In genomic region chr16:10989896-10990295, GRCm38 (mm10) we compare ENCODE assay signal across 10 mouse cellular contexts.
DNase-seq lines count a peak whose midpoint lies in the region; ATAC-seq and TF ChIP-seq lines count a peak whose summit lies in the region.
"Had no signal": no experiment of that assay in that cellular context is flagged by ENCODE, and none has a peak within 500 bp of the region (broad histone marks: within the 10 kb centered on the region; RNA-seq: fewer than 3 reads in every experiment).

No protein-coding gene starts in this region.

- no peak for TF ChIP-seq EP300 in MEL (IDR thresholded peaks at IDR 0.05; ENCODE audit: low read depth in 1 of 2, low read length in 2 of 2)
- no peak for TF ChIP-seq EP300 in lung, postnatal 0 days (IDR thresholded peaks at IDR 0.05)

- no peak overlapping the region for H3K27ac ChIP-seq in MEL (ENCODE audit: control insufficient read depth, low read depth, low read length)
- no peak overlapping the region for H3K27ac ChIP-seq in lung, postnatal 0 days (ENCODE audit: low read length)
- no peak overlapping the region for H3K27ac ChIP-seq in midbrain, embryonic 16.5 days (ENCODE audit: low read length)
- H3K27ac ChIP-seq: limb, embryonic 12.5 days had no signal

- H3K9me3 ChIP-seq in MEL (replicated peaks; ENCODE audit: insufficient read depth, low read length), result no peaks in the 10 kb centered on the region
- no peaks in the 10 kb centered on the region for H3K9me3 ChIP-seq in lung, postnatal 0 days (ENCODE audit: low read length)
- peaks cover 3% of the 10 kb centered on the region; the same call in 1 of the 2 replicates for H3K9me3 ChIP-seq in midbrain, embryonic 16.5 days (replicated peaks; ENCODE audit: control insufficient read depth, low read length, poor library complexity, severe bottlenecking)

- DNase-seq in kidney, postnatal 4 days, result peak; percentile 53 to 61
- DNase-seq in kidney, adult 11 months, result no peak
- peak; percentile 37 for DNase-seq in CD4-positive helper T cell, adult 2 months (ENCODE audit: low read depth, low spot score)
- DNase-seq in MEL (ENCODE audit: low read depth, low spot score), result peak; percentile 51
- peak; percentile 37 for DNase-seq in lung, postnatal 0 days (ENCODE audit: low spot score)
- DNase-seq: cerebellum, adult 9-11 months; gastrocnemius, postnatal 25 days had no signal

- H3K4me2 ChIP-seq in lung, postnatal 0 days (replicated peaks; ENCODE audit: low read depth, low read length), result no peak overlapping the region
- no peak overlapping the region for H3K4me2 ChIP-seq in midbrain, embryonic 16.5 days (ENCODE audit: low read length)
- H3K4me2 ChIP-seq: limb, embryonic 12.5 days had no signal

- peak; percentile 38 for TF ChIP-seq RAD21 in MEL (IDR thresholded peaks at IDR 0.05; ENCODE audit: low read depth, low read length)

- no peak overlapping the region for H3K4me3 ChIP-seq in MEL (ENCODE audit: control insufficient read depth in 1 of 2, insufficient read depth in 1 of 2, low read depth in 2 of 2, low read length in 2 of 2)
- no peak overlapping the region for H3K4me3 ChIP-seq in lung, postnatal 0 days (ENCODE audit: low read depth, low read length)
- no peak overlapping the region for H3K4me3 ChIP-seq in midbrain, embryonic 16.5 days (ENCODE audit: low read depth, low read length)
- H3K4me3 ChIP-seq: limb, embryonic 12.5 days had no signal

- peaks cover 11 to 14% of the 10 kb centered on the region in 2 experiments for H3K4me1 ChIP-seq in MEL (ENCODE audit: control insufficient read depth in 1 of 2, insufficient read depth in 2 of 2, low read length in 2 of 2)
- H3K4me1 ChIP-seq in lung, postnatal 0 days (ENCODE audit: insufficient read depth, low read depth, low read length), result peaks cover 18% of the 10 kb centered on the region; the same call in 1 of the 2 replicates
- H3K4me1 ChIP-seq in midbrain, embryonic 16.5 days (ENCODE audit: control insufficient read depth, insufficient read depth, low read length), result peaks cover 4% of the 10 kb centered on the region; the same call in 1 of the 2 replicates

- TF ChIP-seq CTCF in MEL (IDR thresholded peaks at IDR 0.05 in 2 of 3, conservative IDR thresholded peaks at IDR 0.05 in 1 of 3; ENCODE audit: control insufficient read depth in 1 of 3, insufficient read depth in 1 of 3, low read depth in 2 of 3, low read length in 3 of 3, poor library complexity in 1 of 3, severe bottlenecking in 1 of 3), result peak; percentile 31 to 54 (median 40); a peak in 5 of 6 replicates
- peak; percentile 60 for TF ChIP-seq CTCF in lung, postnatal 0 days (IDR thresholded peaks at IDR 0.05)

- H3K27me3 ChIP-seq in MEL (ENCODE audit: control insufficient read depth in 1 of 2, insufficient read depth in 2 of 2, low read length in 2 of 2), result no peaks in the 10 kb centered on the region
- no peaks in the 10 kb centered on the region for H3K27me3 ChIP-seq in lung, postnatal 0 days (replicated peaks; ENCODE audit: insufficient read depth, low read length)
- no peaks in the 10 kb centered on the region for H3K27me3 ChIP-seq in midbrain, embryonic 16.5 days (ENCODE audit: control insufficient read depth, insufficient read depth, low read depth, low read length)
- H3K27me3 ChIP-seq: limb, embryonic 12.5 days had no signal

- no peak for ATAC-seq in lung, postnatal 0 days
- no peak for ATAC-seq in midbrain, embryonic 16.5 days
- no peak for ATAC-seq in inflammation-experienced regulatory T-cells, adult 6 months

- peaks cover 44% of the 10 kb centered on the region for H3K79me2 ChIP-seq in MEL (ENCODE audit: control insufficient read depth, insufficient read depth, low read length, poor library complexity)

- 91% methylated on average over 4 of the region's 4 CpGs for WGBS in lung, postnatal 0 days
- WGBS in midbrain, embryonic 16.5 days, result 89% methylated on average over 4 of the region's 4 CpGs

- no peak overlapping the region for H3K9ac ChIP-seq in MEL (ENCODE audit: control insufficient read depth, low read depth, low read length, poor library complexity, severe bottlenecking)
- no peak overlapping the region for H3K9ac ChIP-seq in lung, postnatal 0 days (replicated peaks; ENCODE audit: low read depth)
- H3K9ac ChIP-seq in midbrain, embryonic 16.5 days (ENCODE audit: low read depth, low read length), result no peak overlapping the region
- H3K9ac ChIP-seq: limb, embryonic 12.5 days had no signal

- H3K36me3 ChIP-seq in MEL (ENCODE audit: control insufficient read depth in 1 of 2, insufficient read depth in 2 of 2, low read length in 2 of 2), result peaks cover 6 to 19% of the 10 kb centered on the region in 2 experiments
- H3K36me3 ChIP-seq in lung, postnatal 0 days (ENCODE audit: insufficient read depth, low read length), result no peaks in the 10 kb centered on the region
- H3K36me3 ChIP-seq in midbrain, embryonic 16.5 days (ENCODE audit: control insufficient read depth, insufficient read depth, low read length), result 0 out of 2 replicates have a peak, but pooled peaks cover 2% of the 10 kb centered on the region

- TF ChIP-seq POLR2A in MEL (IDR thresholded peaks at IDR 0.05; ENCODE audit: control insufficient read depth in 1 of 2, insufficient read depth in 1 of 2, low read depth in 1 of 2, low read length in 2 of 2, poor library complexity in 1 of 2), result no peak

TF ChIP-seq in MEL, 35 proteins besides CTCF, POLR2A, EP300 and RAD21:
- TF ChIP-seq JUND (IDR thresholded peaks at IDR 0.05; ENCODE audit: low read depth, low read length), result no peak
- 0 out of 2 replicates have a peak, but pooled peaks have one; percentile 11 for TF ChIP-seq ZC3H11A (IDR thresholded peaks at IDR 0.05; ENCODE audit: low read depth, low read length)
- peak; percentile 47 for TF ChIP-seq SMC3 (IDR thresholded peaks at IDR 0.05; ENCODE audit: low read depth, low read length)
